Mouse (Mus musculus) cerebellum, postnatal 10 days (tissue): ENCODE results near the gene Ubqlnl.

Experiments
- DNase-seq, 2 experiments: peaks; one replicate each; pipeline ENCODE4 v3.0.0; 2021; ENCODE audit warnings: mixed read lengths in 2 of 2

Ubqlnl gene

DNA sequence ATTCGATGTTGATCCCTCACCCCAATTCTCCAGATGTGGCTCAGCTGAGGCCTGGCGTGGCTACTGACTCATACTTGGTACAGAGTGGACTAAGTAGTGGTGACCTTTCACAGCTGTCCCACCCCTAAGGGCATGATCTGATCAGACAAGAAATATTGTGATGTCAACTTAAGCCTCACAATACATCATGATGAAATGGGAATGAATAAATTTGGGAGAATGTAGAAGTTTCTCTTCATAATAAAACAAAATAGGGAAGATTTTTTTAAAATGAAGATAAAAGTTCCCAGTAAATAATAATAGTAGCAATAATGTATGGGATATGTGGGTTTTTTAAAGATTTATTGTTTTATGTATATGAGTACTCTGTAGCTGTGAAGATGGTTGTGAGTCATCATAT lies at the start of gene Ubqlnl:
TSS of gene Ubqlnl (minus strand) at position 101 of the 400 bp plus-strand sequence.
- DNase-seq: no peak

DNA sequence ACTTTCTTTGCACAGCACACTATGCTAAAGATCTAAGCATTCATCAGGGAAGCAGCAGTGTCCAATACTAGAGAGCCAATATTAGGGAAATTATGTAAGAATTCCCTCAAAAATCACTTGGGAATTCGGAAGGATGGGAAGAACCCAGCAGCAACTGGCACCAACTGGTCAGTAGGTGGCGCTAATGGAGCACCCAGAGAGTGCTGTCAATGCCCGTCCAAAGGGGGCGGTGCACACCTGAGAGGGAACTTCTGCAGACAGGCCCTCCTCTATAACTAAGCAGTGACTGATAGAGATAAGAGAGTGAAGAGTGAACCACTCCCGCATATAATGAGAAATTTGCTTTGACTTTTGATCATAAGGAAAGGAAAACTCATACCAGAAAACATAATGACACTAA lies 49.5 kb upstream of the Ubqlnl start:
- peak; percentile 52 for DNase-seq

DNA sequence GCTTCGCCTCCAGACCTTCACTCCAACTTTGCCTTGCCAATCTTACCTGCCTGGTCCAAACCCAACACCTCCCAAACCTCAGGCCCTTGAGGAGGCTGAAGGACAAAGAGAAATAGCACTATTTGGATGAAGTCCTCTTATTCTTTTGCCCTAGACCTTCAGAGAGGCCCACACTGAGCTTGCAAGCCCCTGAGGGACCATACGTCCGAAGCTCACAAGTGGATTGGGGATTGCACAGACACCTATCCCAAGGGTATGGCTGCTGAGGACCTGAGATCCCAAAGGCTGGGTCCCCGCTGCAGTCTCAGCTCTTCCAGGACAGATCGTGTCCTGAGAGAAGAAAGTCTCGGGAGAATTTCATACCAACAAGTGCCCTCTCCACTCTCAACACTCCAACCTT lies 45.5 kb upstream of the Ubqlnl start, which contains the start of gene Olfr649:
TSS of gene Olfr649 (minus strand) at position 101 of the 400 bp plus-strand sequence.
- no peak for DNase-seq

DNA sequence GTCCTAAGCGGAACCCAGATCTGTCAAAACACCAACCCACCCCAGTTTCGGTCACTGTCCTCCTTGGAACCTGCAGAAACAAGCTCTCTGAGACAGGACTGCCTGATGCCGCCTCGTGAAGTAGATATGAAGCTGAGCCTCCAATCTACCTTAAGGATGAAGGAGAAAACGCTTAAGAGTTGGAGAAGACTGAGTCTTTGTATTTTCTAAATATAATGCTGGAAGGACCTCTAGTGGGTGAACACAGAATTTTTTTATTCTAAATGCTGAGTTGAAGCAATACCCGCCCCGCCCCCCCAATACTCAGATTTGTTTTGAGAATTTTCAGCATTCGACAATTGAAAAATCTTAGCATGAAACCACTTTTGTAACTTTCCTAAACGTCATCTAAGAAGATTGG lies 40.9 kb upstream of the Ubqlnl start:
- no peak for DNase-seq

DNA sequence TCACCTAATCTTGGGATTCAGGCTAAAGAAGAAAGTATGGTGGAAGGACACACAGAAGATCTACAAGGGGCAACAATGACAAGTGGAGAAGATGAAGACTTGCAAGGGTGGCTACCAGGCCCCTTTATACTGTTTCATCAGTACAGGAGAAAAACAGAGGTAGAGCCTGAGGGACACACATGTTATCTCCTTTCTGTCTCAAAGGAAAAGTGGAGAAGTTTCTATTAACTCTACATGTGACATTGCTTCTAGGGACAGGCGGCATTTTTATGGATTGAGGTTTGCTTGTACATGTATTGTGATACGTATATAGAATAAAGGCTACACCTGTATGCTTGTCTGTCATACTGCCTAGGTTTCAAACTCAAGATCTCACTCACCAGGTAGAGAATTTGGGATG lies 32.9 kb upstream of the Ubqlnl start, which contains the start of gene Olfr648:
TSS of gene Olfr648 (minus strand) at position 101 of the 400 bp plus-strand sequence.
- no peak for DNase-seq

DNA sequence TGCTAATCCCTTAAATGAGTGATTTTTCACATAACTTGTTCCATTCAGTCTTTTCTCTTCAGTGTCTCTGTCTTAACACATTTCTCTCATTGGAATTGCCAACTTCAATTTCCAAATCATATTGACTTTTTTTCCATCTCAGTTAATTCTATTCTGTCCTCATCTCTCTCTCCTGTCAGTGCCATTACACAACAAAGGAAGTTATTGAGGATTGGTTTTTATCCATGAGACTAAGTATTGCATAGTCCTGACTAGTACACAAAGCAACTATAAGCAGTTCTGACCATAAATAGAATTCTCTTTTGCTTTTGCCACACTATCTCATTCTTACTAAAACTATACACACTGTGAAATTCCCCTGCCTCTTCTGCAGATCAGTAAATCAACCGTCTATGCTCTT lies 28.7 kb upstream of the Ubqlnl start:
- no peak for DNase-seq

DNA sequence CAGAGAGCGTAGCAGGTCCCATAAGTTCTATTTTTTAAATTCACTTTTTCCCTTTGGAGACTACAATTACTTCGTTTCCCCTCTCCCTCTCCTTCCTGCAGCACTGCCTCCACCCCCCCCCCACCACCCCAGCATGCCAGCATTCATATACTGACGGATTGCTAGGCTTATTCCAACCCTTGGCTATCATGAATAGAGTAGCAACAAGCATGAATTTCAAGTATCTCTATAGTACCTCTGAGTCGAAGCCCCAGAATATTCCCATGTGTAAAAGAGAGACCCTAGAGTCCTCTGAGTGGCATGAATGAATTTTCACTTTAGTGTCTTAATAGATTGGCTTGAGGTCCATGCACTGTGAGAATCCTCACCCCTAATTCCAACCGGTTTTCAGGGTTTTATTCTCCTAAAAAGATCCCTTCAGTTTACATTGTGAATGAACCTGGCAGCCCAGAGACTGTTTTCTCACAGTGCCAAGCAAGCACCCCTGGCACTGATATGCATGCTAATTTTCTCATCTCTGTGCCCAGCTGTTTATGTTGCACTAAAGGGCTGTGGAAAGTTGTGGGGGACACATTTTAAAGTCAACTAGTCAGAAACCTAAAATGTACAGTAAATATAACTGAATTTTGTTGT lies 28.2 kb upstream of the Ubqlnl start:
- no peak for DNase-seq

DNA sequence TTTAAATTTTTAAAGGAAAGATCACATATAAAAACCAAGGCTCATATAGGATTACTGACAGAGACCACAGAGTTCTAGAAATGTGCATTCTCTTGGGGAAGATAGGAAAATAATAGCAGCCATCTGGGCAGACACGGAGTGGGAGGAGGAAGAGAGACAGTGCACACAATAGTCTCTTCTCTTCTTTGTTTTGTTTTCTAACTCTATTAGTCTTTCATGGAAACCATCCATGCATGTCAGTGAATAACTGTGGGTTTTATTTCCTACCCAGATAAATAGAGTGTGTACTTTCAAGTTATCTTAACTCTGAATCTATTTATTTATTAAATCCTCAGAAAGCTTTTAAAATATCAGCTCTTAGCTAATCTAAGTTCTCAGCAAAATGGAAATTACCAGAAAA lies 24.7 kb upstream of the Ubqlnl start:
- no peak for DNase-seq

DNA sequence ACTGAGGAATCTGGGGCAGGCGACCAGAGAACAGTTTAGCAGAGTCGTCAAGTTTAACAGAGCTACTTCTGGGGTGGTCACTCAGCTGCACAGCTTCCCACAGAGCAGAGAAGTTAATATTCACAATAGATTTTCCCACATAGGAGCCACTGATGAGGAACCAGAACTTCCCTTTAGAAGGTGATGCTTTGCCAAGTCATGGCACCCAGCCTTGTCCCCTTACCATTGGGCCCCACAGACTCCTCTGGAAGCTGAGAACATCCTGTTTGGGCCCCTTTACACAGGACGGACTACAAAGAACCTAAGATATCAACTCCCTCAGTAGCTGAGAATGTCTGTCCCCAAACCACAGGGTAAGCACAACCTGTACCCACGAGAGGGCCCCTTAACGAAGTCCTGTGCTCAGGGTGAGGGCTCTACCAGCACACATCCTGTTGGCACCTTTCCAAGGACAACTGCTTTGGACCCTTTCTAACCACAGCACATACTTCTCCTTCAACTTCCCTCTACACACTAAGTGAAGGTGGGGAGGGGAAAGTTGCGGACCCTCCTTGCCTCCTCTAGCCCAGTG lies 19.4 kb upstream of the Ubqlnl start:
- no peak for DNase-seq

DNA sequence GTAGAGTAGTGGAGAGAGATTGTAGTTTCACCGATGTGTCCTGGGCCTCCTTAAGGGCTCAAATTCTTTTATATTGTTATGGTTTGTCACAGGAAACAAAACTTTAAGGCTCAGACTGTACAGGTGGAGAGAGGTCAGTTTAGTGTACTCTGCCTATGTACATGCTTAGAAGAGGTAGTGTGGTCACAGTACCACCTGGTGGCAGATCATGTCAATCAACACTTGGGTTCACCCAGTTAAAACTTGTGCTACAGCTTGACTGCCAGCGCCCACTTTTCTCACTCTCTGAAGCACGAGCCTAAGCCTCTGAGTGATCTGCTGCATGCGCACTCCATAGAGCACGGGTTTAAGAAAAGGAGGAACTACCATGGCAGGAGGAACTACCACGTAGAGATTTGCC lies 16.7 kb upstream of the Ubqlnl start:
- DNase-seq: no peak

DNA sequence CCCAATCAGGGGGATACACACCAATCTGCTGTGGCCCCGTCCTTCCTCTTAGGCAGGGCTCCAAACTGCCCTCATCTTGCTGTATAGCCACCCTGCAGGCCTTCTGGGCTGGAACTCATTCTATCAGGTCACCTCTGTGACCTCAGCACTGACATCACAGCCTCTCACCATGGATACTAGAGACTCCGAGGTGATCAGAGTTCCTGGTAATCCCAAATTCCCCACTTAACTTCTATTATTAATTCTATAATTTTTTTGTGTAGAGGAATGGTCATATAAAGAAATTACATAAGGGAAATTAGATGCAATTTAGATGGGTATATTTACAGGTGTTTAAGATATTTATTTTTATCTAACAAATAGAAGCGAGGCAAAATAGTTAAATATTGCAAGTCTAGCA lies 7.2 kb downstream of the Ubqlnl start, which contains the start of gene Ubqln3:
TSS of gene Ubqln3 (minus strand) at position 101 of the 400 bp plus-strand sequence.
- DNase-seq: no peak

DNA sequence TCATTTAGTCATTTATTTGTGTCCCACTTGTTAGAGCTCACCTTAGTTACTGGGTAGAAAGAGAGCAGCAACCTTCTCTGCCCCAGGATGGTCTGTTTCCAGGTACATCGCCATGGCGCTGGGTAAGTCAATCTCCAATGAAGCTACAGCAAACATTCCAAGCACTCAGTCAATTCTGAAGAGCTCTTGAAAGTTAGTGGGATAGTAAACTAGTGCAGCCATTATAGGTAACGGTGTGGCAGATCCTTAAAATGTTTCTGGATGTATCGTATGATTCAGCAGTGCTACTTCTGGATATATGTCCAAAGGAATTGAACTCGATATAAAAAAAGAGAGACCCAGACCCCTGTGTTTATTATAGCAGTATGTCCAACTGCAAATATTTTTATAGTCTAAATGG lies 13.1 kb downstream of the Ubqlnl start, which contains the start of gene Olfr643:
TSS of gene Olfr643 (minus strand) at position 101 of the 400 bp plus-strand sequence.
- DNase-seq: no peak

DNA sequence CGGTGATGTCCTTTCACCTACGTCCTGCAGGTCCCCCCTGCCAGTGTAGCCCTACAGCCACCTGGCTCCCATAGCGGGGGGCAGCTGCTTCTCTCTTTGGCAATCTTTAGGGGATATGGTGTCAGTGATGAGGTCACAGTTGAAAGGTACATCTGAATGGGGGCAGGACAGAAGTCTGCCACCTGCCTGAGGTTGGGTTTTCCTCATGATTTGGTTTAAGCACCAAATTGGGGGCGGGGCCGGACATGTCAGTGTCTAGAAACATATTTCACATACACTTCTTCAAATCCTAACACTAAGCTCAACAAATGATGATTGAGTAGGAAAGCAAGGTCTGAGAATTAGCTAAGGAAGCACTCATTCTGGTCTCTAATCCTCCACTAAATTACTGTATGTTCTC lies 20.6 kb downstream of the Ubqlnl start, which contains the start of gene Ubqln5:
TSS of gene Ubqln5 (minus strand) at position 101 of the 400 bp plus-strand sequence.
- no peak for DNase-seq

DNA sequence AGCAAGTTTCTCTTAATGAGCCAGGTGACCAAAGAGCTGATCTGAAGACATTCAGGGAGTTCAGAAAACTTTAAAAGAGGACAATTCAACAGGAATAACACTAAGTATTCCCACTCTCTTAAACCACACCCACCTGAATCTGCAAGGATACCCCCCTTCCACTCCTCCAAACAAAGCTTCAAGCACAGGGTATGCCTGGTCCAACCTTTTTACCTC lies 45.7 kb downstream of the Ubqlnl start, which contains the start of gene Olfr646:
TSS of gene Olfr646 (plus strand) at position 117 of the 216 bp plus-strand sequence.
- no peak for DNase-seq

DNA sequence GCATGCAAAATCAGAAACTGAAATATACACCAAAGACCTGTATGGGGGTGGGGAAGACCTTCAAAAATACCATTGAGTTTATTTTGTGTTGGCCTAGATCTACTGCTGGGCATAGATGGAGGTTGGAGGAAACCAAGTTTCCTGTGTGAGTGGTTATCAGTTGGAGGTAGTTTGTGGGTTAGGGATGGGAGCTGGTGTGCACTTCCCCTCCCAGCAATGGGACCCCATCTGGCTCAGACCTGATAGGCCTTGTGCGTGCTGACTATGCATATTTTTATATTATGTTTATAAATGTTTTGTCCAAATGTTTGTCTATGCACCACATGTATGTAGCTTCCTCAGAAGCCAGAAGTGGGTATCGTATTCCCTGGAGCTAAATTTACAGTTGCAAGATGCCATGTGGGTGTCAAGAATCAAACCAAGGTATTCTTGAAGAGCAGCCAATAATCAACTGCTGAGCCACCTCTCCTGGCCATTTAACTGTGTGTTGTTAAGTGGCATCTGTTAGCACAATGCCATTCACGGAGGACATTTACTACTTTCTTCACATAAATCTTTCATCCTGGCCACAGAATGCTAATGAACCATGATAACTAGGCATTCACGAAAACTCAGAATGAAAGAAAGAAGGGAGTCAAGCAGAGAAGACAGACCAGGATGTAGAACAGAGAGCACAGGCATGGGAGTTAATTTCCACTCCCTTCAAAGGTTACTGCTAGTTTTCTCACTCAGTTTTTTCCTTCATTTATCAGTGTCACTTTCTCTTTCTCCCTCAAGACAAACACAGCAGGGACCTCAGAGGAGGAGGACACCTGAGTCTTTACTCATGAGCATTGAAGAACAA lies 46.2 kb downstream of the Ubqlnl start:
- no peak for DNase-seq
